ENCODE assay signal across 15 mouse cellular contexts in genomic region chr8:12711623-12712022, GRCm38 (mm10). TPM values are rescaled to one million over a fixed set of nuclear protein-coding genes. Genes with fewer than 3 reads are reported as not detected.
DNase-seq lines count a peak whose midpoint lies in the region; ATAC-seq and TF ChIP-seq lines count a peak whose summit lies in the region.
"Had no signal": no experiment of that assay in that cellular context is flagged by ENCODE, and none has a peak within 500 bp of the region (broad histone marks: within the 10 kb centered on the region; RNA-seq: fewer than 3 reads in every experiment).

No protein-coding gene starts in this region.

- TF ChIP-seq POLR2A in kidney, adult 2 months (IDR thresholded peaks at IDR 0.05; ENCODE audit: low read depth, low read length): no peak
- TF ChIP-seq POLR2A in bone marrow macrophage, adult 2 months (IDR thresholded peaks at IDR 0.05; ENCODE audit: borderline replicate concordance, low read depth, low read length): no peak

- no peak overlapping the region for H3K9ac ChIP-seq in kidney, embryonic 15.5 days
- no peak overlapping the region for H3K9ac ChIP-seq in midbrain, postnatal 0 days (replicated peaks; ENCODE audit: low read length, poor library complexity, severe bottlenecking)
- H3K9ac ChIP-seq in forebrain, embryonic 13.5 days: no peak overlapping the region
- H3K9ac ChIP-seq: hindbrain, embryonic 15.5 days; liver, embryonic 13.5 days had no signal

- H3K4me3 ChIP-seq in kidney, adult 2 months (ENCODE audit: insufficient read depth, low read depth, low read length): no peak overlapping the region
- no peak overlapping the region for H3K4me3 ChIP-seq in kidney, embryonic 15.5 days (replicated peaks)
- peak overlapping the region; percentile 40 for H3K4me3 ChIP-seq in bone marrow macrophage, adult 2 months (ENCODE audit: insufficient read depth, low read length)
- H3K4me3 ChIP-seq in midbrain, postnatal 0 days (ENCODE audit: low read depth, low read length): no peak overlapping the region
- H3K4me3 ChIP-seq in forebrain, embryonic 13.5 days: no peak overlapping the region
- H3K4me3 ChIP-seq: hindbrain, embryonic 15.5 days; liver, embryonic 13.5 days; midbrain, embryonic 10.5 days; myocyte had no signal

- H3K27me3 ChIP-seq in kidney, adult 2 months (replicated peaks; ENCODE audit: control insufficient read depth, insufficient read depth, low read length): no peaks in the 10 kb centered on the region
- no peaks in the 10 kb centered on the region for H3K27me3 ChIP-seq in kidney, embryonic 15.5 days
- H3K27me3 ChIP-seq in midbrain, postnatal 0 days (ENCODE audit: insufficient read depth, low read length): no peaks in the 10 kb centered on the region
- H3K27me3 ChIP-seq in forebrain, embryonic 13.5 days: no peaks in the 10 kb centered on the region
- H3K27me3 ChIP-seq: hindbrain, embryonic 15.5 days had no signal

- H3K9me3 ChIP-seq in kidney, embryonic 15.5 days (replicated peaks): no peaks in the 10 kb centered on the region
- H3K9me3 ChIP-seq in midbrain, postnatal 0 days (ENCODE audit: low read length): no peaks in the 10 kb centered on the region
- H3K9me3 ChIP-seq in forebrain, embryonic 13.5 days (replicated peaks): no peaks in the 10 kb centered on the region
- H3K9me3 ChIP-seq: hindbrain, embryonic 15.5 days; midbrain, embryonic 10.5 days had no signal

- 50% methylated on average over 7 of the region's 7 CpGs for WGBS in kidney, adult 2 months
- 67% methylated on average over 7 of the region's 7 CpGs for WGBS in kidney, embryonic 15.5 days
- 79% methylated on average over 7 of the region's 7 CpGs for WGBS in midbrain, postnatal 0 days
- WGBS in forebrain, embryonic 13.5 days: 81% methylated on average over 7 of the region's 7 CpGs

- no peak overlapping the region for H3K4me2 ChIP-seq in kidney, embryonic 15.5 days
- H3K4me2 ChIP-seq in midbrain, postnatal 0 days (ENCODE audit: low read depth, low read length, poor library complexity, severe bottlenecking): no peak overlapping the region
- H3K4me2 ChIP-seq in forebrain, embryonic 13.5 days: no peak overlapping the region
- H3K4me2 ChIP-seq: hindbrain, embryonic 15.5 days; liver, embryonic 13.5 days had no signal

- intact Hi-C loops in left cerebral cortex, postnatal 10 days (cut with DNase I): no loop called here

- H3K27ac ChIP-seq in kidney, adult 2 months (ENCODE audit: insufficient read depth, low read depth, low read length): no peak overlapping the region
- H3K27ac ChIP-seq in kidney, embryonic 15.5 days: no peak overlapping the region
- no peak overlapping the region for H3K27ac ChIP-seq in bone marrow macrophage, adult 2 months (ENCODE audit: insufficient read depth, low read depth, low read length)
- no peak overlapping the region for H3K27ac ChIP-seq in midbrain, postnatal 0 days (ENCODE audit: low read depth, low read length)
- H3K27ac ChIP-seq in forebrain, embryonic 13.5 days: no peak overlapping the region
- H3K27ac ChIP-seq: hindbrain, embryonic 15.5 days; liver, embryonic 13.5 days; midbrain, embryonic 10.5 days had no signal

- DNase-seq in kidney, adult 2 months: peak; percentile 54
- peak; percentile 3 for DNase-seq in NIH3T3 (ENCODE audit: low read depth)
- peak; percentile 30 for DNase-seq in lung, postnatal 14 days
- DNase-seq in midbrain, postnatal 0 days (ENCODE audit: low spot score): no peak
- no peak for DNase-seq in left cerebral cortex, postnatal 10 days (ENCODE audit: extremely low spot score in 1 of 2, low spot score in 2 of 2)
- DNase-seq: gastrocnemius, postnatal 14 days; liver, embryonic 13.5 days; thymus, adult 18-20 months had no signal

- no peak for TF ChIP-seq CTCF in kidney, adult 2 months (conservative IDR thresholded peaks at IDR 0.05; ENCODE audit: insufficient read depth, insufficient read length, low read depth, low read length)
- TF ChIP-seq CTCF in bone marrow macrophage, adult 2 months (IDR thresholded peaks at IDR 0.05; ENCODE audit: low read depth, low read length): no peak
- no peak for TF ChIP-seq CTCF in midbrain, postnatal 0 days (IDR thresholded peaks at IDR 0.05)

- ATAC-seq in kidney, embryonic 15.5 days (replicated peaks; ENCODE audit: low FRiP score): no peak
- no peak for ATAC-seq in midbrain, postnatal 0 days (ENCODE audit: low FRiP score)
- ATAC-seq in forebrain, embryonic 13.5 days: no peak
- ATAC-seq: forebrain, embryonic 14.5 days had no signal

- H3K36me3 ChIP-seq in kidney, adult 2 months (ENCODE audit: control insufficient read depth, insufficient read depth, low read length): no peaks in the 10 kb centered on the region
- no peaks in the 10 kb centered on the region for H3K36me3 ChIP-seq in kidney, embryonic 15.5 days
- H3K36me3 ChIP-seq in midbrain, postnatal 0 days (ENCODE audit: insufficient read depth, low read length): no peaks in the 10 kb centered on the region
- no peaks in the 10 kb centered on the region for H3K36me3 ChIP-seq in forebrain, embryonic 13.5 days (ENCODE audit: poor library complexity, severe bottlenecking)
- H3K36me3 ChIP-seq: hindbrain, embryonic 15.5 days; liver, embryonic 13.5 days; midbrain, embryonic 10.5 days had no signal

- H3K4me1 ChIP-seq in kidney, adult 2 months (ENCODE audit: control insufficient read depth, insufficient read depth, low read length): peaks cover 6% of the 10 kb centered on the region; the same call in 1 of the 2 replicates
- H3K4me1 ChIP-seq in kidney, embryonic 15.5 days: no peaks in the 10 kb centered on the region
- peaks cover 4% of the 10 kb centered on the region for H3K4me1 ChIP-seq in bone marrow macrophage, adult 2 months (ENCODE audit: control insufficient read depth, insufficient read depth, low read length)
- H3K4me1 ChIP-seq in midbrain, postnatal 0 days (ENCODE audit: insufficient read depth, low read length): no peaks in the 10 kb centered on the region
- no peaks in the 10 kb centered on the region for H3K4me1 ChIP-seq in forebrain, embryonic 13.5 days
- H3K4me1 ChIP-seq: hindbrain, embryonic 15.5 days; liver, embryonic 13.5 days had no signal

RNA-seq across cellular contexts. Expression of gene Tubgcp3, which starts 39.6 kb away (rescaled TPM):
- 28.4 and 36.4 TPM in 2 replicates for polyA plus RNA-seq in kidney, adult 2 months (2012; rRNA removed)
- polyA plus RNA-seq in kidney, embryonic 15.5 days (2015; fragmentation: Nextera tagmentation; extraction: Ambion mirVana): 44.6 and 48.0 TPM in 2 replicates
- polyA plus RNA-seq in bone marrow macrophage, adult 2 months (2012; ENCODE audit: insufficient read depth, insufficient read length, missing spikeins): 32.9 and 34.3 TPM in 2 replicates
- total RNA-seq in midbrain, postnatal 0 days (2014; rRNA removed): 36.1 and 41.7 TPM in 2 replicates
- polyA plus RNA-seq in midbrain, postnatal 0 days (2015; fragmentation: Nextera tagmentation; extraction: Ambion mirVana): 26.0 and 26.8 TPM in 2 replicates
- total RNA-seq in left cerebral cortex, postnatal 10 days (2021): 10 to 100 TPM; 32.3 to 32.7 TPM
- polyA plus RNA-seq in forebrain, embryonic 13.5 days (2015; fragmentation: Nextera tagmentation; extraction: Ambion mirVana): 44.2 and 52.9 TPM in 2 replicates

RNA-seq across cellular contexts. Expression of gene Atp11a, which starts 45.2 kb away (rescaled TPM):
- 176 and 271 TPM in 2 replicates for polyA plus RNA-seq in kidney, adult 2 months (2012; rRNA removed)
- polyA plus RNA-seq in kidney, embryonic 15.5 days (2015; fragmentation: Nextera tagmentation; extraction: Ambion mirVana): 14.6 and 17.0 TPM in 2 replicates
- 21.1 and 24.0 TPM in 2 replicates for polyA plus RNA-seq in bone marrow macrophage, adult 2 months (2012; ENCODE audit: insufficient read depth, insufficient read length, missing spikeins)
- 43.8 and 45.9 TPM in 2 replicates for total RNA-seq in midbrain, postnatal 0 days (2014; rRNA removed)
- polyA plus RNA-seq in midbrain, postnatal 0 days (2015; fragmentation: Nextera tagmentation; extraction: Ambion mirVana): 10.3 and 13.8 TPM in 2 replicates
- 10 to 100 TPM; 50.1 to 52.6 TPM for total RNA-seq in left cerebral cortex, postnatal 10 days (2021)
- polyA plus RNA-seq in forebrain, embryonic 13.5 days (2015; fragmentation: Nextera tagmentation; extraction: Ambion mirVana): 10.1 and 13.0 TPM in 2 replicates

Comparison
In these comparisons a context has a peak if more than half of its experiments do, and no peak if none do; other contexts are left out.
1. DNase-seq: peak in kidney, adult 2 months (single experiment), NIH3T3 (single experiment) and lung, postnatal 14 days (single experiment); none in midbrain, postnatal 0 days (single experiment) and left cerebral cortex, postnatal 10 days (0 of 2).